Mouse (Mus musculus) thymus, adult 2 months (tissue): ENCODE measurements around the gene Slc4a2. TPM values are rescaled to one million over a fixed set of nuclear protein-coding genes. Genes with fewer than 3 reads are reported as not detected.

ENCODE experiments used
- DNase-seq: peaks from one replicate; pipeline ENCODE4 v3.0.0; 2021
- H3K27ac ChIP-seq: fragments of 200-500 bp; 2 replicates; pipeline ENCODE4 v1.5.1; 2012; ENCODE audit warnings: low read length, control low read depth; ENCODE audit not compliant: control insufficient read depth, insufficient read depth
- H3K27me3 ChIP-seq: fragments of 200-500 bp; 2 replicates; pipeline ENCODE4 v1.6.1; 2012; ENCODE audit warnings: mild to moderate bottlenecking, low read length, moderate library complexity, mixed read lengths; ENCODE audit not compliant: control insufficient read depth, insufficient read depth
- H3K36me3 ChIP-seq: fragments of 200-500 bp; 2 replicates; pipeline ENCODE4 v1.6.1; 2012; ENCODE audit warnings: mild to moderate bottlenecking, low read length, moderate library complexity; ENCODE audit not compliant: control insufficient read depth, insufficient read depth
- H3K4me1 ChIP-seq: fragments of 200-500 bp; replicated peaks from 2 replicates; pipeline ENCODE4 v1.6.1; 2012; ENCODE audit warnings: low read length; ENCODE audit not compliant: control insufficient read depth, insufficient read depth
- H3K4me3 ChIP-seq: fragments of 200-500 bp; 2 replicates; pipeline ENCODE4 v1.5.1; 2012; ENCODE audit warnings: mild to moderate bottlenecking, low read length, control low read depth, moderate library complexity; ENCODE audit not compliant: control insufficient read depth, insufficient read depth
- CTCF ChIP-seq: fragments of 200-500 bp; IDR thresholded peaks from 2 replicates; pipeline ENCODE4 v1.5.1; 2012; ENCODE audit warnings: mild to moderate bottlenecking, control low read depth, low read length, moderate library complexity, borderline replicate concordance; ENCODE audit not compliant: control insufficient read depth, poor library complexity, insufficient read depth; ENCODE audit errors: extremely low read depth
- POLR2A ChIP-seq: fragments of 200-500 bp; IDR thresholded peaks from 2 replicates; pipeline ENCODE4 v1.6.1; 2012; ENCODE audit warnings: mild to moderate bottlenecking, low read length, control low read depth, moderate library complexity; ENCODE audit not compliant: control insufficient read depth, poor library complexity, insufficient read depth; ENCODE audit errors: extremely low read depth
- WGBS: fragments of 180-500 bp; shearing (Covaris S2); methylation state at CpG from one replicate; pipeline ENCODE4 v1.1.7; 2018; 5-methylcytosine and 5-hydroxymethylcytosine counted together
- polyA plus RNA-seq: library from polyadenylated mRNA; depleted of rRNA; stranded (reverse); fragments of >200 nt; gene quantifications from 2 replicates; pipeline ENCODE4 v1.2.3, GENCODE M21; 2012

Gene Slc4a2
- polyA plus RNA-seq, 1 experiment = 118 TPM

GRCm38 (mm10) chr5:24428596-24428995 lies 5.0 kb downstream of the Slc4a2 start:
- H3K36me3 ChIP-seq = peaks cover 35% of the 10 kb centered on the region
- peaks cover 22% of the 10 kb centered on the region for H3K4me1 ChIP-seq
- WGBS = 84% methylated on average over 9 of the region's 9 CpGs
- TF ChIP-seq CTCF (no peak), POLR2A (no peak)
- H3K27ac ChIP-seq = no peak overlapping the region
- no peak overlapping the region for H3K4me3 ChIP-seq
- DNase-seq = no peak
- H3K27me3 ChIP-seq = no peaks in the 10 kb centered on the region

- Histone ChIP-seq H3K27me3 (no peaks in the 10 kb centered on the region), H3K36me3 (peaks cover 72% of the 10 kb centered on the region), H3K27ac (no peak overlapping the region), H3K4me1 (no peaks in the 10 kb centered on the region), H3K4me3 (no peak overlapping the region)
- DNase-seq = no peak
- TF ChIP-seq POLR2A (no peak), CTCF (no peak)
- WGBS = 98% methylated on average over 8 of the region's 8 CpGs
These were observed 10.4 kb downstream of the Slc4a2 start for GRCm38 (mm10) chr5:24433993-24434392.

- Histone ChIP-seq H3K4me3 (no peak overlapping the region), H3K27ac (no peak overlapping the region), H3K27me3 (no peaks in the 10 kb centered on the region), H3K4me1 (peaks cover 36% of the 10 kb centered on the region), H3K36me3 (peaks cover 24% of the 10 kb centered on the region)
- 91% methylated on average over 8 of the region's 8 CpGs for WGBS
- TF ChIP-seq CTCF = no peak
- TF ChIP-seq POLR2A = no peak
- no peak for DNase-seq
These were observed 17.6 kb downstream of the Slc4a2 start for GRCm38 (mm10) chr5:24441187-24441586.

DNA sequence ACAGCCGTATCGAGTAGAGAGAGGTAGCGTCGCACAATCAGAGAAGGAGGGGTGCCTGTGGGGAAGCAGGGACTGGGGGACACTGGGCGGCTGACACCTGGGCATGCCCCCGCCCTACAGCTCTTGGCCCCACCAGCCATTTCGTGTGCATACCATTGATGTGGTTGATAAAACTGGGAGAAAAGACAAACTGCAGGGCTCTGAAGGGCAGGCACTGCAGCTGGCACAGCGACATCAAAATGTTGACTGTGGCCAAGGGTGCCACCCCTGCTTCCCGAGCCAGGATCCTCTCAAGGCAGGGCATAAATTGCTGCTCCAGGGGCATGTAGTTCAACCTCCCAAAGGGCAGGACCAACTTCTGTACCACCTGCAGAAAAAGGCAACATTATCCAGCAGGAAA lies 18.4 kb downstream of the Slc4a2 start:
- H3K4me1 ChIP-seq = peaks cover 39% of the 10 kb centered on the region
- peak; percentile 13 for DNase-seq
- no peak overlapping the region for H3K4me3 ChIP-seq
- no peaks in the 10 kb centered on the region for H3K27me3 ChIP-seq
- TF ChIP-seq POLR2A (no peak), CTCF (no peak)
- H3K36me3 ChIP-seq = peaks cover 17% of the 10 kb centered on the region
- H3K27ac ChIP-seq = no peak overlapping the region; the same call in 1 of the 2 replicates
- 6% methylated on average over 9 of the region's 9 CpGs for WGBS

GRCm38 (mm10) chr5:24443204-24443603 lies 19.6 kb downstream of the Slc4a2 start:
- Histone ChIP-seq H3K4me3 (no peak overlapping the region), H3K36me3 (peaks cover 17% of the 10 kb centered on the region)
- whole genome bisulfite sequencing = 88% methylated on average over 7 of the region's 7 CpGs

DNA sequence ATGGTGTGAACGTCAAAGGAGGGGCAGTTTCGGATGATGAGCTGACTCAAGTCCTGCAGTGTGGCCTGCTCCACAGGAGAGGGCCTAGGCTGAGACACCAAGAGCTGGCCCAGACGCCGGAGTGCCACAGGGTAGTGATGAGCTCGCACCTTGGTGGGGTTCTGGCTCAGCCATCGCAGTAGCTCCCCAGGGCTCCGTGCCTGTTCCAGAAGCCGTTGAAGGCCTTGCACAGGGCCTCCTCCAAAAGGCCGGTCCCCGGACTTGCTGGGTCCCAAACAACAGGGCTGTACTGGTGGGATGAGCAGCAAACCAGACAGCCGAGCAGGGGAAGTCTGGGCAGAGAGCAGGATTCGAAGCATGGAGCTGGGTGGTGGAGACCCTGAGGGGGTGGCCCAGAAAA lies 20.3 kb downstream of the Slc4a2 start:
- DNase-seq = no peak
- no peaks in the 10 kb centered on the region for H3K27me3 ChIP-seq
- H3K27ac ChIP-seq = no peak overlapping the region
- peaks cover 11% of the 10 kb centered on the region for H3K36me3 ChIP-seq
- H3K4me1 ChIP-seq = peaks cover 43% of the 10 kb centered on the region
- H3K4me3 ChIP-seq = no peak overlapping the region
- TF ChIP-seq POLR2A = no peak
- no peak for TF ChIP-seq CTCF
- 92% methylated on average over 12 of the region's 12 CpGs for WGBS

More at GRCm38 (mm10) chr5:24443204-24443603, 19.6 kb downstream of the Slc4a2 start:
- H3K27me3 ChIP-seq = no peaks in the 10 kb centered on the region
- no peak for DNase-seq
- H3K4me1 ChIP-seq = peaks cover 43% of the 10 kb centered on the region
- H3K27ac ChIP-seq = no peak overlapping the region
- TF ChIP-seq POLR2A (no peak), CTCF (no peak)
